Mouse (Mus musculus): ENCODE measurements around the gene Gfod2. TPM values are rescaled to one million over a fixed set of nuclear protein-coding genes. Genes with fewer than 3 reads are reported as not detected.
A peak's percentile ranks its signal among the peaks of the same experiment; 100 is the strongest.

Gfod2 gene
- polyA plus RNA-seq, 1 experiment from 2014 or later = 19.2 TPM

GRCm38 (mm10) chr8:105722861-105723260 lies 35.6 kb downstream of the Gfod2 start:
- Histone ChIP-seq H3K4me3 (replicated peaks; ENCODE audit: low read depth, low read length) (no peak overlapping the region), H3K9ac (ENCODE audit: low read depth, low read length) (no peak overlapping the region), H3K36me3 (ENCODE audit: insufficient read depth, low read length) (peaks cover 10% of the 10 kb centered on the region; the same call in 1 of the 2 replicates), H3K9me3 (replicated peaks; ENCODE audit: low read length) (no peaks in the 10 kb centered on the region), H3K27ac (no peak overlapping the region), H3K4me2 (ENCODE audit: low read length) (no peak overlapping the region), H3K4me1 (replicated peaks; ENCODE audit: insufficient read depth, low read length) (0 out of 2 replicates have a peak, but pooled peaks cover 4% of the 10 kb centered on the region), H3K27me3 (ENCODE audit: insufficient read depth, low read length) (no peaks in the 10 kb centered on the region)
- no peak for TF ChIP-seq CTCF (IDR thresholded peaks at IDR 0.05; ENCODE audit: low read depth)
- ATAC-seq (replicated peaks; ENCODE audit: low FRiP score, low read depth) (no peak), DNase-seq (ENCODE audit: low spot score) (no peak)
- 88% methylated on average over 9 of the region's 9 CpGs for WGBS

- no peak for DNase-seq (ENCODE audit: low spot score)
- H3K4me3 ChIP-seq (replicated peaks; ENCODE audit: low read depth, low read length) = no peak overlapping the region
- H3K9me3 ChIP-seq (replicated peaks; ENCODE audit: low read length) = no peaks in the 10 kb centered on the region
- 0 out of 2 replicates have a peak, but pooled peaks cover 10% of the 10 kb centered on the region for H3K36me3 ChIP-seq (ENCODE audit: insufficient read depth, low read length)
- no peaks in the 10 kb centered on the region for H3K27me3 ChIP-seq (ENCODE audit: insufficient read depth, low read length)
- no peaks in the 10 kb centered on the region for H3K4me1 ChIP-seq (replicated peaks; ENCODE audit: insufficient read depth, low read length)
- no peak for TF ChIP-seq CTCF (IDR thresholded peaks at IDR 0.05; ENCODE audit: low read depth)
- no peak overlapping the region for H3K27ac ChIP-seq
- no peak for ATAC-seq (replicated peaks; ENCODE audit: low FRiP score, low read depth)
- no peak overlapping the region for H3K4me2 ChIP-seq (ENCODE audit: low read length)
- H3K9ac ChIP-seq (ENCODE audit: low read depth, low read length) = no peak overlapping the region
- 81% methylated on average over 4 of the region's 4 CpGs for WGBS
These were observed 38.8 kb downstream of the Gfod2 start for GRCm38 (mm10) chr8:105719637-105720036.

- H3K9ac ChIP-seq (ENCODE audit: low read depth, low read length) = no peak overlapping the region
- WGBS = 93% methylated on average over 15 of the region's 15 CpGs
- DNase-seq (ENCODE audit: low spot score) = no peak
- no peaks in the 10 kb centered on the region for H3K9me3 ChIP-seq (replicated peaks; ENCODE audit: low read length)
- H3K4me2 ChIP-seq (ENCODE audit: low read length) = no peak overlapping the region
- ATAC-seq (replicated peaks; ENCODE audit: low FRiP score, low read depth) = no peak
- no peaks in the 10 kb centered on the region for H3K27me3 ChIP-seq (ENCODE audit: insufficient read depth, low read length)
- no peak overlapping the region for H3K4me3 ChIP-seq (replicated peaks; ENCODE audit: low read depth, low read length)
- TF ChIP-seq CTCF (IDR thresholded peaks at IDR 0.05; ENCODE audit: low read depth) = peak; percentile 19; the same call in 1 of the 2 replicates
- no peaks in the 10 kb centered on the region for H3K4me1 ChIP-seq (replicated peaks; ENCODE audit: insufficient read depth, low read length)
- no peak overlapping the region for H3K27ac ChIP-seq
- 0 out of 2 replicates have a peak, but pooled peaks cover 10% of the 10 kb centered on the region for H3K36me3 ChIP-seq (ENCODE audit: insufficient read depth, low read length)
These were observed 42.0 kb downstream of the Gfod2 start for GRCm38 (mm10) chr8:105716302-105716945.

- Histone ChIP-seq H3K9ac (ENCODE audit: low read depth, low read length) (no peak overlapping the region), H3K9me3 (replicated peaks; ENCODE audit: low read length) (no peaks in the 10 kb centered on the region), H3K4me2 (ENCODE audit: low read length) (no peak overlapping the region), H3K4me3 (replicated peaks; ENCODE audit: low read depth, low read length) (no peak overlapping the region), H3K27ac (peak overlapping the region; percentile 36; the same call in 1 of the 2 replicates), H3K27me3 (ENCODE audit: insufficient read depth, low read length) (no peaks in the 10 kb centered on the region), H3K4me1 (replicated peaks; ENCODE audit: insufficient read depth, low read length) (no peaks in the 10 kb centered on the region), H3K36me3 (ENCODE audit: insufficient read depth, low read length) (0 out of 2 replicates have a peak, but pooled peaks cover 8% of the 10 kb centered on the region)
- no peak for DNase-seq (ENCODE audit: low spot score)
- WGBS = 56% methylated on average over 6 of the region's 6 CpGs
- no peak for TF ChIP-seq CTCF (IDR thresholded peaks at IDR 0.05; ENCODE audit: low read depth)
- no peak for ATAC-seq (replicated peaks; ENCODE audit: low FRiP score, low read depth)
These were observed 43.4 kb downstream of the Gfod2 start for GRCm38 (mm10) chr8:105715042-105715441.

GRCm38 (mm10) chr8:105714139-105714538 lies 44.3 kb downstream of the Gfod2 start:
- no peaks in the 10 kb centered on the region for H3K4me1 ChIP-seq (replicated peaks; ENCODE audit: insufficient read depth, low read length)
- no peak overlapping the region for H3K9ac ChIP-seq (ENCODE audit: low read depth, low read length)
- TF ChIP-seq CTCF (IDR thresholded peaks at IDR 0.05; ENCODE audit: low read depth) = peak; percentile 96
- 12% methylated on average over 3 of the region's 3 CpGs for WGBS
- no peaks in the 10 kb centered on the region for H3K27me3 ChIP-seq (ENCODE audit: insufficient read depth, low read length)
- no peak overlapping the region for H3K4me2 ChIP-seq (ENCODE audit: low read length)
- ATAC-seq (replicated peaks; ENCODE audit: low FRiP score, low read depth) (peak; percentile 40), DNase-seq (ENCODE audit: low spot score) (peak; percentile 95)
- 0 out of 2 replicates have a peak, but pooled peaks cover 8% of the 10 kb centered on the region for H3K36me3 ChIP-seq (ENCODE audit: insufficient read depth, low read length)
- no peaks in the 10 kb centered on the region for H3K9me3 ChIP-seq (replicated peaks; ENCODE audit: low read length)
- H3K4me3 ChIP-seq (replicated peaks; ENCODE audit: low read depth, low read length) = no peak overlapping the region
- 0 out of 2 replicates have a peak overlapping the region, but pooled peaks have one; percentile 36 for H3K27ac ChIP-seq

GRCm38 (mm10) chr8:105712286-105712685 lies 46.2 kb downstream of the Gfod2 start:
- Histone ChIP-seq H3K9me3 (replicated peaks; ENCODE audit: low read length) (no peaks in the 10 kb centered on the region), H3K36me3 (ENCODE audit: insufficient read depth, low read length) (0 out of 2 replicates have a peak, but pooled peaks cover 8% of the 10 kb centered on the region), H3K9ac (ENCODE audit: low read depth, low read length) (no peak overlapping the region), H3K27ac (no peak overlapping the region), H3K4me2 (ENCODE audit: low read length) (no peak overlapping the region), H3K4me1 (replicated peaks; ENCODE audit: insufficient read depth, low read length) (no peaks in the 10 kb centered on the region), H3K27me3 (ENCODE audit: insufficient read depth, low read length) (no peaks in the 10 kb centered on the region), H3K4me3 (replicated peaks; ENCODE audit: low read depth, low read length) (no peak overlapping the region)
- DNase-seq (ENCODE audit: low spot score) (no peak), ATAC-seq (replicated peaks; ENCODE audit: low FRiP score, low read depth) (no peak)
- 89% methylated on average over 3 of the region's 3 CpGs for WGBS
- TF ChIP-seq CTCF (IDR thresholded peaks at IDR 0.05; ENCODE audit: low read depth) = no peak

Measured in kidney, postnatal 0 days (tissue).